Mouse (Mus musculus): ENCODE data around the gene Proca1. TPM values are rescaled to one million over a fixed set of nuclear protein-coding genes. Genes with fewer than 3 reads are reported as not detected.

Gene Proca1
- polyA plus RNA-seq, 1 experiment from 2014 or later, result 2.9 TPM

GRCm38 (mm10) chr11:78176905-78177331, 16.3 kb upstream of the Proca1 start:
- ATAC-seq (ENCODE audit: extremely low read depth, insufficient number of reproducible peaks, low FRiP score, low TSS enrichment), result no peak
- Histone ChIP-seq H3K27ac (replicated peaks) (peak overlapping the region; percentile 97), H3K9me3 (no peaks in the 10 kb centered on the region), H3K4me1 (peaks cover 67% of the 10 kb centered on the region), H3K9ac (peak overlapping the region; percentile 86), H3K27me3 (replicated peaks) (no peaks in the 10 kb centered on the region), H3K36me3 (peaks cover 35% of the 10 kb centered on the region), H3K4me2 (peak overlapping the region; percentile 81), H3K4me3 (peak overlapping the region; percentile 66)
- under 1% methylated on average over 23 of the region's 23 CpGs for WGBS

- no peaks in the 10 kb centered on the region for H3K27me3 ChIP-seq (replicated peaks)
- H3K4me3 ChIP-seq, result peak overlapping the region; percentile 66
- ATAC-seq (ENCODE audit: extremely low read depth, insufficient number of reproducible peaks, low FRiP score, low TSS enrichment), result no peak
- H3K9ac ChIP-seq, result peak overlapping the region; percentile 86
- under 1% methylated on average over 10 of the region's 10 CpGs for WGBS
- H3K4me1 ChIP-seq, result peaks cover 67% of the 10 kb centered on the region
- no peaks in the 10 kb centered on the region for H3K9me3 ChIP-seq
- H3K36me3 ChIP-seq, result peaks cover 35% of the 10 kb centered on the region
- H3K4me2 ChIP-seq, result peak overlapping the region; percentile 81
- peak overlapping the region; percentile 97 for H3K27ac ChIP-seq (replicated peaks)
These were observed 15.8 kb upstream of the Proca1 start for GRCm38 (mm10) chr11:78177437-78177836.

GRCm38 (mm10) chr11:78177903-78178858, 15.0 kb upstream of the Proca1 start:
- under 1% methylated on average over 83 of the region's 84 CpGs for WGBS
- peaks cover 63% of the 10 kb centered on the region for H3K4me1 ChIP-seq
- ATAC-seq (ENCODE audit: extremely low read depth, insufficient number of reproducible peaks, low FRiP score, low TSS enrichment), result peak; percentile 71

GRCm38 (mm10) chr11:78178859-78179437, 14.2 kb upstream of the Proca1 start:
- Histone ChIP-seq H3K4me1 (peaks cover 65% of the 10 kb centered on the region), H3K36me3 (peaks cover 34% of the 10 kb centered on the region), H3K27me3 (replicated peaks) (no peaks in the 10 kb centered on the region), H3K9me3 (no peaks in the 10 kb centered on the region), H3K4me2 (peak overlapping the region; percentile 81), H3K4me3 (peak overlapping the region; percentile 66), H3K9ac (peak overlapping the region; percentile 86), H3K27ac (replicated peaks) (peak overlapping the region; percentile 97)
- peak; percentile 0; the same call in 1 of the 2 replicates for ATAC-seq (ENCODE audit: extremely low read depth, insufficient number of reproducible peaks, low FRiP score, low TSS enrichment)
- WGBS, result 1% methylated on average over 29 of the region's 29 CpGs

More at GRCm38 (mm10) chr11:78177903-78178858, 15.0 kb upstream of the Proca1 start:
- Histone ChIP-seq H3K9me3 (no peaks in the 10 kb centered on the region), H3K27me3 (replicated peaks) (no peaks in the 10 kb centered on the region), H3K4me2 (peak overlapping the region; percentile 81), H3K27ac (replicated peaks) (peak overlapping the region; percentile 97), H3K36me3 (peaks cover 34% of the 10 kb centered on the region), H3K9ac (peak overlapping the region; percentile 86), H3K4me3 (peak overlapping the region; percentile 66)

DNA sequence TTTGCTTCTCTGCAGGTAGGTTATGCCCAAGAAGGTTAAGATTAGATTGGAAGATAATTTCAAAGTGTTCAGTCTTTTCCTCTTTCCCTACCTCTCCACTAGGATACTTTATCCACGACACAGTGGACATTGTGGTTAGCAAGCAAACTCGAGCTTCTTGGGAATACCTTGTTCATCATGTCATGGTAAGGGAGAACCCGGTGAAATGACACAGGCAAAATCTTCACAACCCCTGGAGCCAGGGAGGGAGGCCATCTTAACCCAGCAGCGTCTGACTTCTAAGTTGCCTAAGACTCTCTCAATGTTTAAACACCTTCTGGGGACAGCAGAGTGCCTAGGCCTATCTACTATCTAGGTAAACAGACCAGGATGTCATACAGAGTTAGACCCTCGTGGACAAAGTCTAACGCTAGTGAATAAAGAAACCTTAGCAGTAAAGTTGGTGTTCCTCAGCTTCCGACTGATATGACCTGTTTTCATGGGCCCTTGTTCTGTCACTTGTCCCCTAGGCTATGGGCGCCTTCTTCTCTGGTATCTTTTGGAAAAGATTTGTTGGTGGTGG, 13.7 kb upstream of the Proca1 start:
- H3K4me3 ChIP-seq, result peak overlapping the region; percentile 66
- WGBS, result 21% methylated on average over 8 of the region's 8 CpGs
- peak overlapping the region; percentile 81 for H3K4me2 ChIP-seq
- H3K4me1 ChIP-seq, result peaks cover 64% of the 10 kb centered on the region
- H3K36me3 ChIP-seq, result peaks cover 34% of the 10 kb centered on the region
- H3K9me3 ChIP-seq, result no peaks in the 10 kb centered on the region
- no peak for ATAC-seq (ENCODE audit: extremely low read depth, insufficient number of reproducible peaks, low FRiP score, low TSS enrichment)
- peak overlapping the region; percentile 97 for H3K27ac ChIP-seq (replicated peaks)
- H3K27me3 ChIP-seq (replicated peaks), result no peaks in the 10 kb centered on the region
- H3K9ac ChIP-seq, result peak overlapping the region; percentile 86

DNA sequence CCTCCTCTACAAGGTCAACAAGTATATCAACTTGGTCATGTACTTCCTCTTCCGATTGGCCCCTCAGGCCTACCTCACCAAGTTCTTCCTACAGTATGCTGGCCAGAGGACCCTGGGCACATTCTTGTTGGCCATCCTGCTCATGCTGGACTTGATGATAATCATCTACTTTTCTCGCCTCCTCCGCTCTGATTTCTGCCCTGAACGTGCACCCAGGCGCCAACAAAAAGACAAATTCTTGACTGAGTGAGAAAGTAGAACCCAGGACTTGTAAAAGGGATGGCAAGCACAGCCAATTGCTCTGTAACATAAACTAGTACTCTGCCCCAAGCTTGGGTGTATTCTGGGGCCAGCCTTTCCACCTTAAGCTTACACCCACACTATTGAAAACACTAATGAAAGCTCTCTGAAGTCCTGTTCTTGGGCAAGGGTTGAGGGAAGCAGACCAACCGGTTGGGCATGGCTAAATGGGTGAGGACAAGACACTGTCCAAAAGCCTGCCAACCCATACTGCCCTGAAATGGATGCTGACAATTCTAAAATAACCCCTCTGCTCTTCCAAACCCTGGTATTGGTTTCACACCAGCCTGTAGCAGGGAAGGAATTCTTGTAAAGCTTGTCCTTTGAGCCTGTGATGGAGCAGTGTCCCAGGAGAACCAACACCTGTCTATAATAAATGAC, 13.0 kb upstream of the Proca1 start:
- H3K4me1 ChIP-seq, result peaks cover 57% of the 10 kb centered on the region
- H3K4me2 ChIP-seq, result peak overlapping the region; percentile 81
- H3K27me3 ChIP-seq (replicated peaks), result no peaks in the 10 kb centered on the region
- peak overlapping the region; percentile 86 for H3K9ac ChIP-seq
- 59% methylated on average over 6 of the region's 6 CpGs for WGBS
- peak overlapping the region; percentile 66 for H3K4me3 ChIP-seq
- H3K27ac ChIP-seq (replicated peaks), result no peak overlapping the region
- H3K36me3 ChIP-seq, result peaks cover 34% of the 10 kb centered on the region
- H3K9me3 ChIP-seq, result no peaks in the 10 kb centered on the region
- ATAC-seq (ENCODE audit: extremely low read depth, insufficient number of reproducible peaks, low FRiP score, low TSS enrichment), result no peak

DNA sequence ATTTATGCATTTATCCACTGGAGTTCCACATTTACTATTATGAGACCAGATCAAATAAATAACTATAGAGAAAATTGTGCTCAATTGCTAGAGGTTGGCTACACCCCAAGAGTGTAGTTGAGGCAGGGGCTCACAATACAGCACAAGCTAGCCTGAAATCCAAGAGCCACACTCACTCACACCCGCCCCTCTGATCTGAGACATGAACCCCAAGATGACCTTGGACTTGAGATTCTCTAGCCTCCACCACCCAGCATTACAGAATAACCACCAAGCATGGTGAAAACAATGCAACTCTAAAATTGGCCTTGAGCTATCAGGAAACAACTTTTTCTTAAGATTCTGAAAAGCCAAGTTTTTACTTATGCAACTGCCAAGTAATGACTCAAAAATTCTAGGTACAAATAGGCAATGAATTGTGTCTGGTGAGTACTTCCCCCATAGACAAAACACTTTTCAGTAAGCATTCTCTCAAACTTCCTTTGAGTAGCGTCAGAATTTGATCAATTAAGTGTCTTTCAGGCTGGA, 11.3 kb upstream of the Proca1 start:
- Histone ChIP-seq H3K4me2 (peak overlapping the region; percentile 86), H3K9me3 (no peaks in the 10 kb centered on the region), H3K36me3 (peaks cover 34% of the 10 kb centered on the region), H3K9ac (peak overlapping the region; percentile 92), H3K4me1 (peaks cover 49% of the 10 kb centered on the region), H3K27ac (replicated peaks) (no peak overlapping the region), H3K27me3 (replicated peaks) (no peaks in the 10 kb centered on the region), H3K4me3 (peak overlapping the region; percentile 73)
- WGBS, result 35% methylated on average over 2 of the region's 2 CpGs
- no peak for ATAC-seq (ENCODE audit: extremely low read depth, insufficient number of reproducible peaks, low FRiP score, low TSS enrichment)

DNA sequence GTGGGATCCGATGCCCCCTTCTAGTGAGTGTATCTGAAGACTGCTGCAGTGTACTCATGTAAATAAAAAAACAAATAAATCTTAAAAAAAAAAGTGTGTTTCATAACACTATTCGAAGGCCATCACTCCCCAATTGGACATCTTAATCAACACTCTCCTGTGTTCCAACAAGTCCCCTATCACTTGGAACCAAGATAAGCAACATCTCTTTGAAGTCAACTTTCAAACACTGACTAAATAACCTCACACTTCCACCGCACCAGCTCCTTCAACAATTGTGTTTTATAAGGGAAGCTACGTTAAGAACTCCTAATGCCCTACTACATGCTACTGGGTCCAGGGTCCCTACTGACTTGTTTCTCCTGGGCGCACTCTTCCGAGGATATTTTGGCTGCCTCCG, 10.7 kb upstream of the Proca1 start:
- no peaks in the 10 kb centered on the region for H3K9me3 ChIP-seq
- H3K27me3 ChIP-seq (replicated peaks), result no peaks in the 10 kb centered on the region
- H3K4me1 ChIP-seq, result peaks cover 47% of the 10 kb centered on the region
- ATAC-seq (ENCODE audit: extremely low read depth, insufficient number of reproducible peaks, low FRiP score, low TSS enrichment), result no peak
- H3K36me3 ChIP-seq, result peaks cover 34% of the 10 kb centered on the region
- H3K27ac ChIP-seq (replicated peaks), result peak overlapping the region; percentile 89; the same call in 1 of the 2 replicates
- H3K4me3 ChIP-seq, result peak overlapping the region; percentile 73
- 2% methylated on average over 7 of the region's 7 CpGs for WGBS
- H3K4me2 ChIP-seq, result peak overlapping the region; percentile 86
- H3K9ac ChIP-seq, result peak overlapping the region; percentile 92

DNA sequence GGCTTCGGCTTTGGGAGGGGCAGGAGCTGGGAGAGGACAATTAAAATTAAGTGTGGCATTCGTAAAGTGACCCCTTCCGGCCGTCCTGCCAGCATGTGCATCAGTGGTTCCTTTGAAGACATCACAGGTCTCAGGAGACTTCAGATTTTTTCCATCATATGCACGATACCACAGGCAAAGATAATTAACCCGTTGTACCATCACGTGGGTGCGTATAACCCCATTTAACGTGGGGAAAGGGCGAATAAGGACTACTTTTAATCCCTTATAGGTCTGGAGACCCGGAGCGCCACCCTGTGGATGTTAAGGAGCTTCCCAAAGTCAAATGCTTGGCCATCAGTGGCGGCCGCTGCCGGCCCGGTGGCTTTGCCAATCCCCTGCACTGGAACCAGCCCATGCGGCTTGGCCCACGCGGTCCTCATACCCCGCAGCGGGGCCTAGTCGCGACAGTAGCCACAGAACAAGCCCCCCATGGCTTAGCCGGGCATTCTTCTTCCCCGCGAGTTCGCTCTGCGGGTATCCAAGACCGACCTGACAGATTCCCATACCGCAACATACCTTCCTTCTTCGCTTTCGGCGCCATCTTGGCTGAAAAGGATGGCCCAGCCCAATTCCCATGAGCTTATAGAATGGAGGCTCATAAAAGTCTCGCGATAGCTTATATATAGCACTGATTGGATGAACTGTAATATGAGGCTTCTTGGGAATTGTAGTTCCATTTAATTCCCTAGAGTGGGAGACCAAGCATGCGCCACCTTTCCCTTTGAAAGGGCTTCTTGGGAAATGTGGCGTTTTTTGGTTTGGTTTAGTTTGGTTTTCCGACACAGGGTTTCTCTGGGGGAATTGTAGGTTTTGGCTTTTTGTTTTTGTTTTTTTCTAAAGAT, 10.0 kb upstream of the Proca1 start, which contains the start of gene Rpl23a:
TSS of gene Rpl23a (minus strand) at position 624 of the 884 bp plus-strand sequence.
- WGBS, result under 1% methylated on average over 38 of the region's 38 CpGs
- Histone ChIP-seq H3K27me3 (replicated peaks) (no peaks in the 10 kb centered on the region), H3K4me3 (peak within 1 kb of the TSS; percentile 73), H3K4me1 (peaks cover 44% of the 10 kb centered on the region), H3K36me3 (peaks cover 34% of the 10 kb centered on the region), H3K9me3 (no peaks in the 10 kb centered on the region), H3K4me2 (peak within 1 kb of the TSS; percentile 86), H3K9ac (peak within 1 kb of the TSS; percentile 92), H3K27ac (replicated peaks) (peak within 1 kb of the TSS; percentile 89)
- ATAC-seq (ENCODE audit: extremely low read depth, insufficient number of reproducible peaks, low FRiP score, low TSS enrichment), result peak; percentile 76

All from heart, embryonic 13.5 days (tissue).